Mouse (Mus musculus): ENCODE data around the gene Ptprk. TPM values are rescaled to one million over a fixed set of nuclear protein-coding genes. Genes with fewer than 3 reads are reported as not detected.

Gene Ptprk
- polyA plus RNA-seq, 1 experiment: 28.0 TPM

GRCm38 (mm10) chr10:28579596-28579995, 505.0 kb downstream of the Ptprk start:
- no peaks in the 10 kb centered on the region for H3K4me1 ChIP-seq (ENCODE audit: control insufficient read depth, insufficient read depth, low read length)
- TF ChIP-seq POLR2A (IDR thresholded peaks at IDR 0.05; ENCODE audit: low read depth, low read length) (no peak), CTCF (IDR thresholded peaks at IDR 0.05; ENCODE audit: borderline replicate concordance, insufficient read depth, low read length) (no peak)

DNA sequence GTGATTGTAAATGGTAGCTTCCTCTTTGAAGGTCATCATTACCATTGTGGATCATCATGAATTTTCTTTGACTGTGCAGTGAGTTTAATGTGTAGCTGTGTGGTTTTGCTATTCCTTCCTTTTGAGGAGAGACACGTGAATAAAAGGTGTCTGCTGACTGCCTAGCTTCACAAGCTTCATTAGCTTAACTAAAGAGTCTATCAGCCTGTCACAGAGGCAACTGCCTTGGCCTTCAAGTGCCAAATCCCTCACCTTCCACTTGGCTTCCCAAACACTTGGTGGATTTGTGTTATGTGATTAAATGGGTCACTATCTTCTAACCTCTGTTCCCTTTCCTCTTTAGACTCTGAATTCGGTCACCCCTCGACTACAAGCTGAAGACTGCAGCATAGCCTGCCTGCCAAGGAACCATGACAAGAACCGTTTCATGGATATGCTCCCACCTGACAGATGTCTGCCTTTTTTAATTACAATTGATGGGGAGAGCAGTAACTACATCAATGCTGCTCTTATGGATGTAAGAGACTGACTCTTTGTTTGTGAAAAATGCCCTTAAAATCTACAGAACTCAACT, 512.0 kb downstream of the Ptprk start:
- Histone ChIP-seq H3K27ac (ENCODE audit: insufficient read depth, low read length) (no peak overlapping the region), H3K4me1 (ENCODE audit: control insufficient read depth, insufficient read depth, low read length) (no peaks in the 10 kb centered on the region), H3K4me3 (ENCODE audit: insufficient read depth, low read length) (no peak overlapping the region)
- TF ChIP-seq POLR2A (IDR thresholded peaks at IDR 0.05; ENCODE audit: low read depth, low read length) (no peak), CTCF (IDR thresholded peaks at IDR 0.05; ENCODE audit: borderline replicate concordance, insufficient read depth, low read length) (no peak)

More at GRCm38 (mm10) chr10:28579596-28579995, 505.0 kb downstream of the Ptprk start:
- Histone ChIP-seq H3K4me3 (ENCODE audit: insufficient read depth, low read length) (no peak overlapping the region), H3K27ac (ENCODE audit: insufficient read depth, low read length) (no peak overlapping the region)

DNA sequence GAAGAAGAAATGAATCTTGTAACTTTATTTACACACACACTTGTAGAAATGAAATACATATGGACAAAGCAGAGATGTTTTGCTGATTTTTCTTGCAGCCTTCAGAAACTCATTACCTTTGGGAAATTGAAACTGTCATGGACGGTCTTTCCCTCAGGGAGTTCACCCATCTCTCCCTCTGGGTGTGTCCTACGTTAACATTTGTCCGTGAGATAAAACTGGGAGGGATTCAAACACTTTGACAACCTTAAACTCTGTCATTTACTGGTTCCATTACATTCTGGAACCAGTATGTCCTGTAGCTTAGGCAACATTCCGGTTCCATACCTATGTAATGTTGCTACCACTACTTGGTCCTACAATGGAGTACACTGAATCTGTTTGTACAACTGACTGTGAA, 513.8 kb downstream of the Ptprk start:
- TF ChIP-seq POLR2A (IDR thresholded peaks at IDR 0.05; ENCODE audit: low read depth, low read length) (no peak), CTCF (IDR thresholded peaks at IDR 0.05; ENCODE audit: borderline replicate concordance, insufficient read depth, low read length) (no peak)
- H3K4me1 ChIP-seq (ENCODE audit: control insufficient read depth, insufficient read depth, low read length): no peaks in the 10 kb centered on the region
- no peak overlapping the region for H3K4me3 ChIP-seq (ENCODE audit: insufficient read depth, low read length)
- H3K27ac ChIP-seq (ENCODE audit: insufficient read depth, low read length): no peak overlapping the region

DNA sequence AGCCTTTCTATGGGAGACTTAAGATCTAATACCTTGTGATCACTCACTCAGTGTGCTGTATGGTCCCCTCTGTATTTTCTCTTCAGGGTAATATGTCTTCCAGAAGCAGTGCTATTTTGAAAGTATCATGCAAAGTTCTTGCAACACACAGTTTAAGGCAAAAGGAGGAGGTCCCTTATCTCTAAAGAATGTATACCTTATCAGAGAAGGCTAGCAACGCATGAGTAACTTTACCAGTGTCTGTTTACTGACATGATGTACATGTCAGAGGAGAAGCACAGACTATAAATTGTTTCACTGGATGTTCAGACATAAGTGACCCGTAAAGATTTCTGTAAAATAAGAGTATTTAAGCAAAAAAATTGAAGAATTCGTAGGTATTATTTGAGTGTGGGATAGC, 516.2 kb downstream of the Ptprk start:
- TF ChIP-seq POLR2A (IDR thresholded peaks at IDR 0.05; ENCODE audit: low read depth, low read length): no peak
- no peak for TF ChIP-seq CTCF (IDR thresholded peaks at IDR 0.05; ENCODE audit: borderline replicate concordance, insufficient read depth, low read length)

DNA sequence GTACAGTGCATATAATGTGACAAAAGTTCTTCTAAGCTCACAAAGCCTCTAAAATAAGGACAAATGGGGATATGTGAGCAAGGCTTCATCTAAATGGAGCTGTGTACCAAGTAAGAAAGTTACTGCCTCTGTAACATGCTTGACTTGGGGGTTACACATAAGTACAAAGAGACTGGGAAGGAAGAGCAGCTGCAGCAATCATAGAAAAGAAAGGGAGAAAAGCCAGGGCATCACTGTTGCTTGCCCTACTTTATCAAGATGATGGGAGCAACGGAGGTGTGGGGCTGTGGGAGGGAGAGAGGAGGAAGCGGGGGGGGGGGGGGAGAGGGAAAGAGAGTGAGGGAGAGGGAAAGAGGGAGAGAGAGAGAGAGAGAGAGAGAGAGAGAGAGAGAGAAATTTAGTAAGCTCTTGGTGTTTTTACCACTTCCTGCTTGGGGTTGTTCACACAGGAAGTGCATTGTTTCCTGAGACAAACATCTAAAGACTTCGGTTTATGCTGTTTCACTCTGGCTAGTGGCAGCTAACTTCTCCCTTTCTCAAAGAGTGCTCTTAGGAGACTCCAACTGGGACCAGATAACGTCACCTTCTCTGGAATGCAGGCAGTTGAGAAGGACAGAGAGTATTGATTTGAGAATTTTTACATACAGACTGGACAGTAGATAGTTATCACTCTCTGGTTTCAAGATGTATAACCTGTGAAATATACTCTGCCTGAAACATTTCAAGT, 519.1 kb downstream of the Ptprk start:
- TF ChIP-seq POLR2A (IDR thresholded peaks at IDR 0.05; ENCODE audit: low read depth, low read length): no peak
- H3K4me3 ChIP-seq (ENCODE audit: insufficient read depth, low read length): no peak overlapping the region
- no peak overlapping the region for H3K27ac ChIP-seq (ENCODE audit: insufficient read depth, low read length)
- no peaks in the 10 kb centered on the region for H3K4me1 ChIP-seq (ENCODE audit: control insufficient read depth, insufficient read depth, low read length)

More for the DNA sequence above, 516.2 kb downstream of the Ptprk start:
- Histone ChIP-seq H3K4me1 (ENCODE audit: control insufficient read depth, insufficient read depth, low read length) (no peaks in the 10 kb centered on the region), H3K4me3 (ENCODE audit: insufficient read depth, low read length) (no peak overlapping the region), H3K27ac (ENCODE audit: insufficient read depth, low read length) (no peak overlapping the region)

DNA sequence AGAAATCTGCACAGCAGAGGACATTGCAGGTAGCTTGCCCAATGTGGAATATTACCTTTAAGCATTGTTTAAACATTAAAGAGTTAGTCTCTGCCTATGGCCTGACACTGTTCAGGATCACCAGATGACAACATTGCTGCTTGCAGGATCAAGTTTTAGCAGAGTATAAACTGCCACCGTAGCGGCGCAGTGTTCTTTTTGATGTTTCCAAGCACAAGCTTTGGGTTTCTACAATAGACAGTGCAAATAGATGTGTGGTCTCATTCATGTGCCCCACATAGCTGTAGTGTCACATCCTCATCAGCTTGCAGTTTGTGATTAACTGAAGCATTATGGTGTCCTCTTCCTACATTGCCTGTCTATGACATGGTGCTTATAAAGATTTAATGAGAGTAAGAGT, 522.3 kb downstream of the Ptprk start:
- H3K4me1 ChIP-seq (ENCODE audit: control insufficient read depth, insufficient read depth, low read length): no peaks in the 10 kb centered on the region
- H3K27ac ChIP-seq (ENCODE audit: insufficient read depth, low read length): no peak overlapping the region
- no peak for TF ChIP-seq CTCF (IDR thresholded peaks at IDR 0.05; ENCODE audit: borderline replicate concordance, insufficient read depth, low read length)
- TF ChIP-seq POLR2A (IDR thresholded peaks at IDR 0.05; ENCODE audit: low read depth, low read length): no peak
- no peak overlapping the region for H3K4me3 ChIP-seq (ENCODE audit: insufficient read depth, low read length)

GRCm38 (mm10) chr10:28609136-28609535, 534.5 kb downstream of the Ptprk start:
- no peak for TF ChIP-seq POLR2A (IDR thresholded peaks at IDR 0.05; ENCODE audit: low read depth, low read length)
- Histone ChIP-seq H3K4me1 (ENCODE audit: control insufficient read depth, insufficient read depth, low read length) (no peaks in the 10 kb centered on the region), H3K27ac (ENCODE audit: insufficient read depth, low read length) (no peak overlapping the region), H3K4me3 (ENCODE audit: insufficient read depth, low read length) (no peak overlapping the region)

DNA sequence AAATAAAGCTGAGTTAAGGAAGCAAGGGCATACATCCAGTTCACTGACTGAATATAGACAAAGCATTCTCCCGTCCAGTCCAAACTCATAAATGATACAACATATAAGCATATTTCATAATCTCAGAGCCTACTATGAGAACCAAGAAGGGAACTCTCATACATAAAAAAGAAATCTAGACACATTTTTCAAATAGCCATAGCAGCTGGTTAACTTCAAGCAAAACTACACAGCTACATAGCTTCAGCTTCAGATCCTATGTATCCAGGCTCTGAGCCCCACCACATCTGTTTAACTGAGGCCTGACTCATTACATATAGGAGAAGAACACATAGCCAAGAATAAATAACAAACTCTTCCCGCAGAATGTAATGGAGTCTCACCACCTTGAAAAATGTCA, 539.8 kb downstream of the Ptprk start:
- Histone ChIP-seq H3K4me3 (ENCODE audit: insufficient read depth, low read length) (no peak overlapping the region), H3K4me1 (ENCODE audit: control insufficient read depth, insufficient read depth, low read length) (no peaks in the 10 kb centered on the region), H3K27ac (ENCODE audit: insufficient read depth, low read length) (no peak overlapping the region)
- TF ChIP-seq POLR2A (IDR thresholded peaks at IDR 0.05; ENCODE audit: low read depth, low read length) (no peak), CTCF (IDR thresholded peaks at IDR 0.05; ENCODE audit: borderline replicate concordance, insufficient read depth, low read length) (no peak)

- no peaks in the 10 kb centered on the region for H3K4me1 ChIP-seq (ENCODE audit: control insufficient read depth, insufficient read depth, low read length)
- H3K27ac ChIP-seq (ENCODE audit: insufficient read depth, low read length): no peak overlapping the region
- TF ChIP-seq POLR2A (IDR thresholded peaks at IDR 0.05; ENCODE audit: low read depth, low read length) (no peak), CTCF (IDR thresholded peaks at IDR 0.05; ENCODE audit: borderline replicate concordance, insufficient read depth, low read length) (no peak)
- H3K4me3 ChIP-seq (ENCODE audit: insufficient read depth, low read length): no peak overlapping the region
Observed at GRCm38 (mm10) chr10:28617203-28617602, 542.6 kb downstream of the Ptprk start.

- Histone ChIP-seq H3K27ac (ENCODE audit: insufficient read depth, low read length) (no peak overlapping the region), H3K4me3 (ENCODE audit: insufficient read depth, low read length) (no peak overlapping the region), H3K4me1 (ENCODE audit: control insufficient read depth, insufficient read depth, low read length) (no peaks in the 10 kb centered on the region)
- no peak for TF ChIP-seq POLR2A (IDR thresholded peaks at IDR 0.05; ENCODE audit: low read depth, low read length)
- no peak for TF ChIP-seq CTCF (IDR thresholded peaks at IDR 0.05; ENCODE audit: borderline replicate concordance, insufficient read depth, low read length)
Observed at GRCm38 (mm10) chr10:28618002-28618401, 543.4 kb downstream of the Ptprk start.

All from embryonic fibroblast, embryonic 13.5 days (primary cell).